Comparison of ENCODE assay signal across 10 mouse cellular contexts in the genomic region with DNA sequence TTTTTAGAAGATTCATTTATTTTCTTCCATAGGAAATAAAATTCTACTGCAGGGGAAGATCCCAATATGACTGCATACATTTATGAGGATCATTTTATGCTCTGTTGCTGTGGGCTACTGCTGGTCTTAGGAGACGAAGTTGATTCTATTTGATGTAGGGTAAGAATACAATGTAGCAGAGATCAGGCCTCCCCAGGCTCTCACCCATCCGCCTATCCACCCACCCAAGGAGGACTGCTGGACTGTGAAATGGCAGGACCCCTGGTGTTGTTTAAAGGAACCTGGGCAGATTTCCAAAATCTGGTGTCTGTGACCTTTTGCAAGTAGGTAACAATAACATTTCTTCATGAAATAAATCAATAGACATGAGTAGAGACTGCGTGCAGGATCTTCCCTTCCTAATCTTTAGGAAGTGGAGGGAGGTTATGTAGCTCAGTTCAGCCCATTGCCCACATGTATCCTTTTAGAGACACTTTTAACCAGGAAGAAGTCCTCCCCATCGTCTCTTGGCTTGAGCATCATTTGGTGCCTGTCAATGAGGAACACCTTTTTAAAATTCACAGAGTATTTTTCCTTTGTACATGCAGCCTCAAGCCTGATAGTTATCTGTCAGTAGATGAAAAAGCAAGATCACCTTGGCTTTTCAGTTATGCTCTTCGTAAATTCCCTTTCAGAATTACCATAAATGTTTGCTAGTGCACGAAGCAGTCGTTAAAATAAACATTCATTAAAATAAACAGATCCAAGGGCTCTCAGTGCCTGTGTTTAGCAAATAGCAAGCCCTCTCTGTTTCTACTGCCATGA.
DNase-seq lines count a peak whose midpoint lies in the region; ATAC-seq and TF ChIP-seq lines count a peak whose summit lies in the region.
"Had no signal": no experiment of that assay in that cellular context is flagged by ENCODE, and none has a peak within 500 bp of the region (broad histone marks: within the 10 kb centered on the region; RNA-seq: fewer than 3 reads in every experiment).

No protein-coding gene starts in this region.

- peak overlapping the region; percentile 38; the same call in 1 of the 2 replicates for H3K27ac ChIP-seq in kidney, postnatal 0 days
- no peak overlapping the region for H3K27ac ChIP-seq in forebrain, postnatal 0 days (ENCODE audit: low read depth, low read length)
- peak overlapping the region; percentile 74 for H3K27ac ChIP-seq in limb, embryonic 12.5 days
- H3K27ac ChIP-seq in neural tube, embryonic 15.5 days (replicated peaks) = peak overlapping the region; percentile 51
- H3K27ac ChIP-seq: layer of hippocampus, adult 2 months; liver, embryonic 14.5 days had no signal

- peak overlapping the region; percentile 6; the same call in 1 of the 2 replicates for H3K9ac ChIP-seq in kidney, postnatal 0 days (ENCODE audit: low read depth, low read length)
- no peak overlapping the region for H3K9ac ChIP-seq in forebrain, postnatal 0 days
- H3K9ac ChIP-seq in limb, embryonic 12.5 days (replicated peaks) = no peak overlapping the region
- no peak overlapping the region for H3K9ac ChIP-seq in neural tube, embryonic 15.5 days (replicated peaks)
- H3K9ac ChIP-seq: liver, embryonic 14.5 days had no signal

- H3K27me3 ChIP-seq in kidney, postnatal 0 days (ENCODE audit: insufficient read depth, low read length) = no peaks in the 10 kb centered on the region
- H3K27me3 ChIP-seq in forebrain, postnatal 0 days (ENCODE audit: insufficient read depth, low read length) = no peaks in the 10 kb centered on the region
- H3K27me3 ChIP-seq in limb, embryonic 12.5 days = no peaks in the 10 kb centered on the region
- no peaks in the 10 kb centered on the region for H3K27me3 ChIP-seq in neural tube, embryonic 15.5 days (replicated peaks)

- H3K4me1 ChIP-seq in kidney, postnatal 0 days (replicated peaks; ENCODE audit: insufficient read depth, low read length) = peaks cover 6% of the 10 kb centered on the region; the same call in 1 of the 2 replicates
- no peaks in the 10 kb centered on the region for H3K4me1 ChIP-seq in forebrain, postnatal 0 days (ENCODE audit: insufficient read depth)
- peaks cover 39% of the 10 kb centered on the region for H3K4me1 ChIP-seq in limb, embryonic 12.5 days (replicated peaks)
- peaks cover 24% of the 10 kb centered on the region for H3K4me1 ChIP-seq in neural tube, embryonic 15.5 days

- no peak for DNase-seq in kidney, postnatal 0 days (ENCODE audit: low spot score)
- DNase-seq in kidney, adult 18-20 months = no peak
- DNase-seq in forebrain, postnatal 0 days = peak; percentile 34
- no peak for DNase-seq in right cerebral cortex, postnatal 25 days
- no peak for DNase-seq in retina, postnatal 1 day
- DNase-seq in frontal cortex, postnatal 36 days (ENCODE audit: low spot score in 2 of 2) = no peak

- H3K4me2 ChIP-seq in kidney, postnatal 0 days (ENCODE audit: low read length) = no peak overlapping the region
- no peak overlapping the region for H3K4me2 ChIP-seq in forebrain, postnatal 0 days (ENCODE audit: low read depth)
- no peak overlapping the region for H3K4me2 ChIP-seq in limb, embryonic 12.5 days
- H3K4me2 ChIP-seq in neural tube, embryonic 15.5 days = peak overlapping the region; percentile 17

- H3K4me3 ChIP-seq in kidney, postnatal 0 days (replicated peaks; ENCODE audit: low read depth, low read length) = no peak overlapping the region
- H3K4me3 ChIP-seq in forebrain, postnatal 0 days (ENCODE audit: low read depth, low read length) = no peak overlapping the region
- no peak overlapping the region for H3K4me3 ChIP-seq in limb, embryonic 12.5 days (replicated peaks)
- no peak overlapping the region for H3K4me3 ChIP-seq in neural tube, embryonic 15.5 days (replicated peaks)
- H3K4me3 ChIP-seq: layer of hippocampus, adult 2 months had no signal

- WGBS in kidney, postnatal 0 days = 19% methylated on average over 7 of the region's 7 CpGs
- 33% methylated on average over 7 of the region's 7 CpGs for WGBS in forebrain, postnatal 0 days
- 39% methylated on average over 7 of the region's 7 CpGs for WGBS in limb, embryonic 12.5 days
- WGBS in neural tube, embryonic 15.5 days = 8% methylated on average over 7 of the region's 7 CpGs

- ATAC-seq in kidney, postnatal 0 days (replicated peaks; ENCODE audit: low FRiP score, low read depth) = no peak
- ATAC-seq in forebrain, postnatal 0 days = no peak; the same call in 1 of the 2 replicates
- no peak for ATAC-seq in limb, embryonic 12.5 days (ENCODE audit: insufficient number of reproducible peaks, insufficient read depth, low FRiP score, low TSS enrichment, low read depth)
- ATAC-seq in neural tube, embryonic 15.5 days (ENCODE audit: low FRiP score) = no peak

- H3K9me3 ChIP-seq in kidney, postnatal 0 days (replicated peaks; ENCODE audit: low read length) = no peaks in the 10 kb centered on the region
- no peaks in the 10 kb centered on the region for H3K9me3 ChIP-seq in forebrain, postnatal 0 days (ENCODE audit: low read length)
- no peaks in the 10 kb centered on the region for H3K9me3 ChIP-seq in limb, embryonic 12.5 days
- no peaks in the 10 kb centered on the region for H3K9me3 ChIP-seq in neural tube, embryonic 15.5 days (replicated peaks)

- TF ChIP-seq CTCF in kidney, postnatal 0 days (IDR thresholded peaks at IDR 0.05; ENCODE audit: low read depth) = no peak
- TF ChIP-seq CTCF in forebrain, postnatal 0 days (IDR thresholded peaks at IDR 0.05; ENCODE audit: low read depth) = no peak

- no peaks in the 10 kb centered on the region for H3K36me3 ChIP-seq in kidney, postnatal 0 days (ENCODE audit: insufficient read depth, low read length)
- no peaks in the 10 kb centered on the region for H3K36me3 ChIP-seq in forebrain, postnatal 0 days (ENCODE audit: insufficient read depth)
- H3K36me3 ChIP-seq in limb, embryonic 12.5 days = no peaks in the 10 kb centered on the region
- H3K36me3 ChIP-seq in neural tube, embryonic 15.5 days = no peaks in the 10 kb centered on the region
